Mouse (Mus musculus) E14TG2a.4 (cell line): ENCODE data around the gene Ttll8.

ENCODE experiments used
- H3K27me3 ChIP-seq: 2 replicates; pipeline ENCODE4 v1.6.1; 2014; ENCODE audit warnings: low read length, control low read depth; ENCODE audit not compliant: insufficient read depth
- H3K36me3 ChIP-seq: 2 replicates; pipeline ENCODE4 v1.6.1; 2014; ENCODE audit warnings: low read length, control low read depth; ENCODE audit not compliant: insufficient read depth
- H3K4me1 ChIP-seq: replicated peaks from 2 replicates; pipeline ENCODE4 v1.6.1; 2014; ENCODE audit warnings: low read depth, low read length, control low read depth
- H3K4me3 ChIP-seq: replicated peaks from 2 replicates; pipeline ENCODE4 v1.5.1; 2014; ENCODE audit warnings: mild to moderate bottlenecking, low read length
- H3K9me3 ChIP-seq: 2 replicates; pipeline ENCODE4 v1.6.1; 2014; ENCODE audit warnings: low read length, control low read depth
- CTCF ChIP-seq: conservative IDR thresholded peaks from 2 replicates; pipeline ENCODE4 v1.5.1; 2014; ENCODE audit warnings: low read length
- NANOG ChIP-seq: IDR thresholded peaks from 2 replicates; pipeline ENCODE4 v1.6.1; 2014; ENCODE audit warnings: borderline replicate concordance, low read length, mixed read lengths
- POU5F1 ChIP-seq: IDR thresholded peaks from 2 replicates; pipeline ENCODE4 v1.6.1; 2014; ENCODE audit warnings: low read length, borderline replicate concordance

The Ttll8 gene

DNA sequence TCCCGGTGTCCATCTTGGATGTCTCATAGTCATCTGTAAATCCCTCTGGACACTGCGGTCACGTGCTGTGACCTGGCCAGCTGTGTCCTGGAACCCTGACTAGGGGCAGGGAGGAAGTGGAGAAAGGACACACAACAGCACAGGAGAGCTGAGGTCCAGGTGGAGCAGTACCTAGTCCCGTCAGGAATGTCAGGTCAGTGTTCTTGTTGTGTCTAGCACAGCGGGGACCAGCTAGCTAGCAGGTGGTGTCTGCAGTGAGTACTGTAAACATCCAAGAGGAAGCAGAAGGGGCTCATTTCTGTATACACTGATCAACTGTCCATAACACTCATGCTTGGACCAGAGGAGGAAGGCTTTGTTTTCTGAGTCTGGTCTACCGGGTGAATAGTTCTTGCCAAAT is 68.8 kb downstream of the Ttll8 start:
- Histone ChIP-seq H3K4me3 (no peak overlapping the region), H3K27me3 (peaks cover 19% of the 10 kb centered on the region; the same call in 1 of the 2 replicates), H3K9me3 (no peaks in the 10 kb centered on the region; the same call in 1 of the 2 replicates), H3K4me1 (peaks cover 61% of the 10 kb centered on the region), H3K36me3 (no peaks in the 10 kb centered on the region)
- TF ChIP-seq CTCF (no peak), NANOG (no peak), POU5F1 (no peak)

GRCm38 (mm10) chr15:88883342-88883741 is 70.9 kb downstream of the Ttll8 start:
- peaks cover 6% of the 10 kb centered on the region; the same call in 1 of the 2 replicates for H3K27me3 ChIP-seq
- H3K36me3 ChIP-seq = 0 out of 2 replicates have a peak, but pooled peaks cover 3% of the 10 kb centered on the region
- H3K4me3 ChIP-seq = no peak overlapping the region
- peaks cover 45% of the 10 kb centered on the region for H3K4me1 ChIP-seq
- TF ChIP-seq NANOG (no peak), CTCF (no peak), POU5F1 (no peak)
- H3K9me3 ChIP-seq = peaks cover 8% of the 10 kb centered on the region

- H3K36me3 ChIP-seq = 0 out of 2 replicates have a peak, but pooled peaks cover 3% of the 10 kb centered on the region
- H3K27me3 ChIP-seq = peaks cover 6% of the 10 kb centered on the region; the same call in 1 of the 2 replicates
- peaks cover 45% of the 10 kb centered on the region for H3K4me1 ChIP-seq
- TF ChIP-seq NANOG (no peak), CTCF (no peak), POU5F1 (no peak)
- peaks cover 8% of the 10 kb centered on the region for H3K9me3 ChIP-seq
- H3K4me3 ChIP-seq = peak overlapping the region; percentile 61
These were observed 71.4 kb downstream of the Ttll8 start for GRCm38 (mm10) chr15:88882851-88883250.

GRCm38 (mm10) chr15:88881253-88882044 is 72.8 kb downstream of the Ttll8 start:
- H3K4me3 ChIP-seq = peak overlapping the region; percentile 61
- peaks cover 8% of the 10 kb centered on the region for H3K9me3 ChIP-seq
- 0 out of 2 replicates have a peak, but pooled peaks cover 3% of the 10 kb centered on the region for H3K36me3 ChIP-seq
- TF ChIP-seq NANOG (no peak), POU5F1 (no peak), CTCF (no peak)
- peaks cover 52% of the 10 kb centered on the region for H3K4me1 ChIP-seq
- H3K27me3 ChIP-seq = peaks cover 6% of the 10 kb centered on the region; the same call in 1 of the 2 replicates

- H3K36me3 ChIP-seq = 0 out of 2 replicates have a peak, but pooled peaks cover 3% of the 10 kb centered on the region
- no peak for TF ChIP-seq POU5F1
- TF ChIP-seq CTCF = no peak
- TF ChIP-seq NANOG = no peak
- H3K9me3 ChIP-seq = peaks cover 12% of the 10 kb centered on the region
- 0 out of 2 replicates have a peak, but pooled peaks cover 10% of the 10 kb centered on the region for H3K27me3 ChIP-seq
- H3K4me1 ChIP-seq = peaks cover 36% of the 10 kb centered on the region
- no peak overlapping the region for H3K4me3 ChIP-seq
These were observed 77.2 kb downstream of the Ttll8 start for GRCm38 (mm10) chr15:88877021-88877400.

DNA sequence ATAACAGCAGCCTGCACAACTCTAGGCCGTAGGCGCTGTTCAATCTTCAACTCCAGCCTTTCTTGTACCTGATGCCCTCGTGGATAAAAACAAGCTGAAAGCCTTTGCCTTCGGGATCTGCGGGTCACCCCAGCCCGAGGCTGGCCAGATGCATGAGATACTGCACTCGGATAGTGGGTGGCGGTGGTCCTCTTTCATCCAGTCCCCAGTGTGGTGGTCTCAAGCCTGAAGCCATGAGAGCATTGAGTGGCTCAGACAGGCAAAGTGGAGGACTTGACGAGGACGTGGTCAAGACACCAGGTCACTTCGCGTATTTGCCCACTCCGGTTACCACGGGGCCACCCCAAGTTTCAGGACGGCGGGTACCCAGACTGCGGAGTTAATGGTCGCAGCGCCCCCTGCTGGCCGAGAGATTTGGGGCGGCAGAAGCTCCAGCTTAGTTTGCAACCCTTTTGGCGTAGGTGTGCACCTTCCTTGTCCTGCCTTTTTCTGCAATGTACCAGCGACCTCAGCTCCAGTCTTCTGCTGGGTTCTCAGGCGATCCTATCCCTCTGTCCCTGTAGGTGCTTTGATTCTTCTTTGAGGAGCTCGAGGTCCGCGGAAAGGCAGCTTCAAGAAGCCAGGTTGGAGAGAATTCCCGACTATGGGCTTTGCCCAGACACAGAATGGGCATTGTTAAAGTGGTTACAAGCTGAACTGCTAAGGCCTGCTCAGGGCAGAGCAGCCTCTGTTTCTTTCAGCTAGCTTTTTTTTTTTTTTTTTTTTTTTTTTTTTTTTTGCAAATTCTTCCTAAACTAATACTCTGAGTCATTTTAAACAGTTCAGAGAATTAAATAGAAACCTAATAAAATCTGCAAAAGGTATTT is 77.8 kb downstream of the Ttll8 start:
- H3K4me1 ChIP-seq = peaks cover 34% of the 10 kb centered on the region
- H3K4me3 ChIP-seq = peak overlapping the region; percentile 37; the same call in 1 of the 2 replicates

GRCm38 (mm10) chr15:88875625-88876081 is 78.6 kb downstream of the Ttll8 start:
- H3K4me3 ChIP-seq = peak overlapping the region; percentile 37; the same call in 1 of the 2 replicates

More for the DNA sequence above, 77.8 kb downstream of the Ttll8 start:
- H3K9me3 ChIP-seq = peaks cover 12% of the 10 kb centered on the region
- TF ChIP-seq POU5F1 = no peak
- peak; percentile 85 for TF ChIP-seq CTCF
- no peak for TF ChIP-seq NANOG
- 0 out of 2 replicates have a peak, but pooled peaks cover 10% of the 10 kb centered on the region for H3K27me3 ChIP-seq
- 0 out of 2 replicates have a peak, but pooled peaks cover 3% of the 10 kb centered on the region for H3K36me3 ChIP-seq

More at GRCm38 (mm10) chr15:88875625-88876081, 78.6 kb downstream of the Ttll8 start:
- H3K27me3 ChIP-seq = 0 out of 2 replicates have a peak, but pooled peaks cover 6% of the 10 kb centered on the region
- H3K36me3 ChIP-seq = 0 out of 2 replicates have a peak, but pooled peaks cover 3% of the 10 kb centered on the region
- peaks cover 14% of the 10 kb centered on the region for H3K9me3 ChIP-seq
- no peak for TF ChIP-seq NANOG
- no peak for TF ChIP-seq CTCF
- no peak for TF ChIP-seq POU5F1
- peaks cover 33% of the 10 kb centered on the region for H3K4me1 ChIP-seq
